Mouse (Mus musculus) fat pad, adult 2 months (tissue): ENCODE measurements around the gene Topaz1.

ENCODE experiments used
- DNase-seq: peaks from one replicate; pipeline ENCODE4 v3.0.0-alpha.2; 2011; ENCODE audit warnings: low read depth, low spot score; ENCODE audit errors: extremely low read depth

Gene Topaz1

GRCm38 (mm10) chr9:122747060-122747459 lies at the start of gene Topaz1:
TSS of gene Topaz1 (plus strand) at chr9:122747346.
- DNase-seq = no peak

DNA sequence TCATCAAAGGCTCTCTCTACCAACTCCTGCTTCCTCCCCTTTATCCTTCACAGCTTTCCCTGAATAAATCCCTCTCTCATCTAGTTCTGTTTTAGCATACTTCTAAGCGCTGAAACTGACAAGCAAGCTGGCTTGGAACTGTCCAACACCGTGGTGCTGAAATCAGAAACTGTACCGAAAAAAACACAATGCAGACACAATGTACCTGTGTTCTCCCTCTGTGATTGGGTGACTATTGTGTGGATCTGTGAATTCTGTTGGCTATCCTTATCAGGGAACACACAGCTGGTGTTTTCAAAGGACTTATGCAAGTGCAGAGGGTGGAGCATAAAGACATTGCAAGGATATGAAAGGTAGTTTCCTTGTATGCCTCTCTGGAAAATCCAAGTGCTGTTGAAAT lies 45.3 kb upstream of the Topaz1 start:
- DNase-seq = no peak

GRCm38 (mm10) chr9:122713836-122714235 lies 33.3 kb upstream of the Topaz1 start:
- no peak for DNase-seq

DNA sequence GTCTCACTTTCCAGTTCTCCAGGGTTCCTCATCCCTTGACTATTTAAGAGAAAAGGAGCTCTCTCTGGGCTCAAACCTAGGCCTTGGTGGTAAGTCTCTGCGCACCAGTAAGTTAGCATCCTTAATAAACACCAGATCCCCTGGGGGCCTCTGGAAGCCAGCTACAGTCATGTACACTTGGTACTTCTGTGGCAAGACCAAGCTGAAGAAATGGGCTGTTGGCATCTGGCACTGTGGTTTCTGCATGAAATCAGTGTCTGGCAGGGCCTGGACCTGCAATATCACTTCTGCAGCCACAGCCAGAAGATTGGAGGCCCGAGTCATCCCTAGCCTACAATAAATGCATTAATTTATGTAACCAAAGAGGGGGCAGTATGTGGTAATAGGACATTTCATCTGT lies 32.1 kb upstream of the Topaz1 start:
- no peak for DNase-seq

DNA sequence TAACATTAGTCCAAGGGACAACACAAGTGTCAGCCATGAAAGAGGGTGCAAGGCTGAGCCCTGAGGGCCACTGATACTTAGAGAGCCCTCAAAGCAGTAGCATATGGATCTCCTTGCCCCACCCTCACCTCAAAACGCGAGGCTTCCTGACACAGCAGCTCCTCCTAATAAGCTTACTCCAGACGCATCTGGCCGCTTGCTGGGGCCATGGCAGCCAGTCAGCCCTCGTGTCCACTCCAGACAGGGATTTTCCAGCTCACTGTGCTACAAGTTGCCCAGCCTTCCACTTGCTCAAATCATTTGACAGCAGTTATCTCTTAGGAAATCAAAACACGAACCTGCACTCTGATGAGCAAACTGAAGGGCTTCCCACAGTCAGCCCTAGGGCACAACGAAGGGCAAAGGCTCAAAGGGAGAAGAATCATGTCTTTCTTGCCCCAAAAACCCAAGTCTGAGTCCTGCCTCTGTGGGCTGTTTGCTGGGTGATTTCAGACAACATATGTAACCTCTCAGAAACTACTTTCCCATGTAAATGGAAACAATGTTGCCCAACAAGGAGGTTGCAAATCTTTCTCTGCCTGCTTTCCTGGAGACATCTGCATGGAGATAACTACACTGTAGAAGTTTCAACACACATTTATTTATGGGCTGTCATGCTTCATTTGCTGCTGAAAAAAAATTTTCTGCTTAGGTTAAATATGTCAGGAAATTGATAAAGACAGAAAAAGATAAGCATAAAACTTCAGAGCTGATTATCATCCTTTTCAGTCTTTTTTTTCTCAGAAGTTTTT lies 30.8 kb upstream of the Topaz1 start:
- no peak for DNase-seq

GRCm38 (mm10) chr9:122722296-122722695 lies 24.9 kb upstream of the Topaz1 start:
- DNase-seq = no peak

GRCm38 (mm10) chr9:122725046-122725765 lies 21.9 kb upstream of the Topaz1 start:
- no peak for DNase-seq

DNA sequence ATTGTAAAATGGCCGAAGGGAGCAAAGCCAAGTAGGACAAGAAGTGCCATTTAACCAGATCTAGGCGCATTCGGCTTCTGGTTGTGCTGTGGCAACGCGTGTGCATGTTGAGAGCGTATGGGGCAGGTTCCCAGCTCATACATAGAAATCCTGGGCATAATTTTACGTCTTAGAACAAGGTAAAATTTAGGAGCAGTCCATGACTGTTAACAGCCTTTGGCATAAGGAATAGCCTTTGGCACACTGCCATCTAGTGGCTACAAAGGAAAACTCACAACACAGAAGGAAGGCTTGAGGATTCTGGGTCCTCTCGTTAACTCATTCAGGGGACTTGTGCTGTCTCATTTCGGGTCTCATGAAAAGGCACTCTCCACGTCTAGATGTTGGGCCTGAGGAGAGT lies 17.6 kb upstream of the Topaz1 start:
- no peak for DNase-seq

DNA sequence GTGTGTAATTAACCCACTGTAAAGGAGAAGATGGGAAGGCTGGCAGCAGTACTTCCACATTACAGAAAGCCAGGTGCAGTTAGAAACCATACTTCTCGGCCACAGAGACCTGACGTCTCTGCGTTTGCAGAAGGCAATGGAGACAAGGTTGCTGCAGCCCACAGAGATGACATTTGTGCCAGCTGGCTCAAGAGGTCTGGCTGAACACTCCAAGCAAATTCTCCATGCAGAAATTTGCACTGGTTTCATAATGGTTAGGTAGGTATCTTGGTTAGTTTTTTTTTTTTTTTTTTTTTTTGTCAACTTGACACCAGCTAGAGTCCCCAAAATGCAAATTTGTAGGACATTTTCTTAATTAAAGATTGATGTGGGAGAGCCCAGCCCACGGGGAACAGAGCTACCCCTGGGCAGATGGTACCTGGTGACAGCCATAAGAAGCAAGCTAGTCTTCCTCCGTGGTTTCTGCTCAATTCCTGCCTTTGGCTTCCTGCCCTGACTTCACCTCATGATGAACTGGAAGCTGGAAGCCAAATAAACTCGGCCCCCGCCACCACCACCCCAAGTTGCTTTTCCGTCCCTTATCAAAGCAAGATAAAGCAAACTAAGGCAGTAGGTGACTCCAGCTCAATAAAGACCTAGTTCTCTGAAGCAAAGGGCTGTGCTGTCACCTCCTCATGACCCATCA lies 14.9 kb upstream of the Topaz1 start:
- no peak for DNase-seq

GRCm38 (mm10) chr9:122733222-122733621 lies 13.9 kb upstream of the Topaz1 start:
- no peak for DNase-seq

- DNase-seq = no peak
Observed at GRCm38 (mm10) chr9:122734934-122735333, 12.2 kb upstream of the Topaz1 start.

DNA sequence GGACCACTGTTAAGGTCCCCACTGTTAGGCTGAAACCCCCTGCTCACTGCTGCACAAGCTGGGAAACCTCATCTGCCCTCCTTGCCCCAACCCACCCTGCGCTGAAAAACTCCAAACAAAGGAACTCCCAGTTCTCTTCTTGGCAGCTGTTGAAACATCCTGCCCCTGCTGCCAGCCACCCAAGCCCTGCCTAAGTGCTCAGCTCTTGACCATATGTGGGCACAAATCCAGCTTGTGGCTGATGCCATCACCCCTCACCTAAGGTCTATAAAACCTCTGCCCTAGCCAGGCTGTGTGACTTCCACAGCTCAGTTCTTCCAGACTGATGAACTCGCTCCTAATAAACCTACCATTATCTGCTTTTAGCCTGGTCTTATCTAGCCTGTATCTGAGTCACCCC lies 11.1 kb upstream of the Topaz1 start:
- no peak for DNase-seq

DNA sequence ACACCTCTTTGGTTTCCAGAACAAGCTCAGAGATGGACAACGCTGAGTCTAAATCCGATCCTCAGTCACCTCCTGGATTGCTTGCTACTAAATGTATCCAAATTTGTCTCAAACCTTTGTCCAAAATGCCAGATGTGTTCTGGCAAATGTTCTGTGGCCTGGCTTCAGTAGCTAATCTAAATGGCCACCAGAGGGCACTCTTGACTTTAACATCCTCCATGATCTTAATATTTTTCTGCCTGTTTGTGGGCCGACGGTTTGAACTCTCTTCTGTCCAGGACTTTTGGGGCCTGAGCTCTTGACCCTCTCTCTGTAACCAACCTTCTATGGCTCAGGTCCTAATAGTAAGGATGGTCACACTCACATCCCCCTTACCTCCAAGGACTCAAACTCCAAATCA lies 10.4 kb upstream of the Topaz1 start:
- no peak for DNase-seq

- no peak for DNase-seq
Observed at GRCm38 (mm10) chr9:122745879-122746278, 1.3 kb upstream of the Topaz1 start.

GRCm38 (mm10) chr9:122757614-122758013 lies 10.5 kb downstream of the Topaz1 start:
- DNase-seq = no peak

GRCm38 (mm10) chr9:122760111-122760510 lies 13.0 kb downstream of the Topaz1 start:
- no peak for DNase-seq

- DNase-seq = no peak
Observed at GRCm38 (mm10) chr9:122785231-122785630, 38.1 kb downstream of the Topaz1 start.

- no peak for DNase-seq
Observed at GRCm38 (mm10) chr9:122786534-122786933, 39.4 kb downstream of the Topaz1 start.

DNA sequence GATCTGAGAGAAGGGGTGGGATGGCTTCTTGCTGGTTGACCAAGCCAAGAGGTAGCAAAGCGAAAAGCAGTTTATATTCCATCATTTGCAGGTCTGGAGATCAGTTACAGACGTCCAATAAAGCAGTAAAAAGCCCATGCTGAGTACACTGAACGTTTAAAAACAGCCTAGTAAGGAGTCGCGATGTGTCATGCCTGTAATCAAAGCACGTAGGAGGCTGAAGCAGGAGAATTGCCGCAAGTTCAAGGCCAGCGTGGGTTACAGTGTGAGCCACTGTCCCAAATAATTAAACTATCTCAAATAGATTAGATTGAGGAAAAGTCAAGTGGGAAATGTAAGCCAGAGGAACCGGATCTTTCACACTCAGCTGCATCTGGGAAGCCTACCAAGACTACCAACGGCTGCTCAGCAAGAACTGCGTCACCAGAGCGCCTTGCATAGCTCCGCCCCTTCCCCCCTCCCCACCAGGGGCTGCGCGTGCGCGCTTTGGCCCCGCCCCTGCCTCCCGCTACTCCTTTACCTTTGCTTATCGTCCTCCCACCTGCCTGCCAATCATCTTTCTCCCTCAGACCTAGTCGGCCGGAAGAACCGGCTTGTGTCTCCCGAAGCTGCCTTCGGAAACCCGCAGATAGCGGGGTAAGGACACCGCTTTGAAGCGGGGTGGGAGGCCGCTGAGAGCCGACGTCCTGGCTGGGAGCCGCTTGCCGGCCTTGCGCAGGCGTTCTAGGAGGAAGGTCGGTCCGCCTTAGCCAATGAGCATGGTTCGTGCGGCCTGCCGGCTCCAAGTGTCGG lies 58.1 kb downstream of the Topaz1 start, which contains the start of gene Tcaim:
Gene Tcaim (plus strand): TSS at position 487 of the 792 bp plus-strand sequence.
- peak; percentile 61 for DNase-seq

- no peak for DNase-seq
Observed at GRCm38 (mm10) chr9:122805845-122806341, 58.7 kb downstream of the Topaz1 start.

DNA sequence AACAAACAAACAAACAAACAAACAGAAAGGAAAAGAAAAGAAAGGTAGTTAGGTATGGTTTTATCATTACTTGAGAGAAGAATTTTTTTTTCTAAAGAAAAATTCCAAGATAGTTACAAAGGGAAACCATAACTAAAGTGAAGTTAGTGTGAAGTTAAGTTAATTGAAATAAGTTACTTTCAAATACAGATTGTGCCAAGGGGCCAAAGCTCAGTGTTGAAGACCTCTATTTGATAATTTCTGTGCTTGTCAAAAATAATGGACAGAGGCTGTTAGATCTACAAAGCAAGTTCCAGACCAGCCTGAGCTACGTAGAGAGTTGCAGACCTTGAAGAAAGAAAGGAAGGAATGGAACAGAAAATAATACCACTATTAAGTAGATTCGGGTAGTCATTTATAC lies 60.0 kb downstream of the Topaz1 start:
- no peak for DNase-seq
